Mouse (Mus musculus) thymus, adult 2 months (tissue): ENCODE data around the gene Hdac9.

Source experiments
- CTCF ChIP-seq: fragments of 200-500 bp; IDR thresholded peaks from 2 replicates; pipeline ENCODE4 v1.5.1; 2012; ENCODE audit warnings: mild to moderate bottlenecking, control low read depth, low read length, moderate library complexity, borderline replicate concordance; ENCODE audit not compliant: control insufficient read depth, poor library complexity, insufficient read depth; ENCODE audit errors: extremely low read depth
- POLR2A ChIP-seq: fragments of 200-500 bp; IDR thresholded peaks from 2 replicates; pipeline ENCODE4 v1.6.1; 2012; ENCODE audit warnings: mild to moderate bottlenecking, low read length, control low read depth, moderate library complexity; ENCODE audit not compliant: control insufficient read depth, poor library complexity, insufficient read depth; ENCODE audit errors: extremely low read depth

DNA sequence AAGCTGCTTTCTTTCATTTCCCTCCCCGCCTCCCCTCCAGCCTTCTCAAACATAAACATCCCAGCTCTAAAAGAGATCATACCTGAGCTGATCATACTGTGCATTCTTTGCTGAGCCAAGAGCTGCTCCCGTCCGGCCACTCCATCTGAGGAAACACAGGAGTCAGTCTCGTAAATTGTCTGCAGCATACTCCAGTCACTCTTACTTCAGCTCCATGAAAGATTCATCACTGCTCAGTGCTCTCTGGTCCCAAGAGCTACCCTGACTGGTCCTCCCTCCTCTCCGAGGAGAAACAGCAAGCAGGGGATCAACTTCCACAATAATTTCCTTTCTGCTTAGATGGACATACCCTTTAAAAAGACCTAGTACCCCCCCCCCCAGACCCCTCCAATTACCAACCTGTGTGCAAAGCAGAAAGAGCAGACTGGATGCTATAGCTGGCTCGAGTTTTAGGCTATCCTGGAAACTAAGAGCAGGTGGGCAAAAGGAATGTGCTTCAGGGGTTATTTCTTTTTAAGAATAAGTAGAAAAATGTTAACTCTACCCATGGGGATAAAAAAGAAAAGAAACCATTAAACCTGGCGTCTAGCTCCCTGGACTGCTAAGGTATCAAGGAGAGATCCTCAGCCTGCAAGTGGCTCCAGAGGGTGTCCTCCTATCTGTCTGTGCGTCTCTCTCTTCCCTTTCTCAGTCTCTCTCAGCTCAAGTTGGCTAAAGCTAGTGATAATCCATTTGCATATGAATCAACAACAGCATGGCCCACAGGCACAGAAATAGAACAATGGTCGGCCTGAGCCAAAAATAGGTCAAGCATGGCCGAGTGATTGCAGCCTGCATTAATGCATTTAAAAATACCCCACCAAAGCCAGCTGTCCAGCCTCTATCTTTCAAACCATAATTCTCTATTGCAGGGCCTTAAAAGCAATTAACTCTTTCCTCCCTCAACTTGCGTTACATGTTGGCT lies 388.4 kb downstream of the Hdac9 start:
- TF ChIP-seq CTCF (no peak), POLR2A (no peak)
